Mouse (Mus musculus): ENCODE measurements at regions not wholly inside any gene's neighbourhood (a gene's known extent, or its start where the extent isn't known, plus 50 kb on each side); places are given as distances from the start of the nearest gene placed in this dataset.

GRCm38 (mm10) chr1:35873038-35873437, 195.2 kb upstream of the Hs6st1 start:
- TF ChIP-seq POLR2AphosphoS2 (IDR thresholded peaks at IDR 0.05; ENCODE audit: insufficient read length, low read depth) = no peak
- TF ChIP-seq MYOD1 (IDR thresholded peaks at IDR 0.05; ENCODE audit: control insufficient read depth in 1 of 3, insufficient read length in 2 of 3, low read depth in 2 of 3) = no peak
- TF ChIP-seq POLR2A (IDR thresholded peaks at IDR 0.05; ENCODE audit: insufficient read length, low read depth) = no peak
- no peak for TF ChIP-seq USF1 (IDR thresholded peaks at IDR 0.05; ENCODE audit: low read depth)
- TF ChIP-seq CEBPB (IDR thresholded peaks at IDR 0.05; ENCODE audit: insufficient read depth, poor library complexity, severe bottlenecking) = no peak
- no peak for TF ChIP-seq REST (IDR thresholded peaks at IDR 0.05; ENCODE audit: insufficient read depth, insufficient read length)
- no peak for TF ChIP-seq TCF12 (IDR thresholded peaks at IDR 0.05; ENCODE audit: insufficient read depth, poor library complexity, severe bottlenecking)
- no peak for TF ChIP-seq MYOG (IDR thresholded peaks at IDR 0.05; ENCODE audit: control insufficient read depth in 1 of 3, insufficient read depth in 1 of 3, insufficient read length in 2 of 3, low read depth in 2 of 3)
